Mouse (Mus musculus) ovary, adult 2 months (tissue): ENCODE data around the gene Mfsd12. TPM values are rescaled to one million over a fixed set of nuclear protein-coding genes. Genes with fewer than 3 reads are reported as not detected.

ENCODE experiments used
- polyA plus RNA-seq: library from polyadenylated mRNA; depleted of rRNA; stranded (reverse); fragments of >200 nt; gene quantifications from 2 replicates; pipeline ENCODE4 v1.2.3, GENCODE M21; 2012; rRNA removed

Gene Mfsd12
- polyA plus RNA-seq: 43.4 and 67.4 TPM in 2 replicates

GRCm38 (mm10) chr10:81356991-81357844, at the start of gene Mfsd12:
Gene Mfsd12 (plus strand): TSS chr10:81357491.

GRCm38 (mm10) chr10:81320550-81321347, 36.5 kb upstream of the Mfsd12 start, which contains the start of gene Cactin:
Gene Cactin (plus strand): TSS chr10:81321103.

GRCm38 (mm10) chr10:81328386-81328785, 28.9 kb upstream of the Mfsd12 start, which contains the start of gene Tbxa2r:
Gene Tbxa2r (plus strand): TSS chr10:81328731.

GRCm38 (mm10) chr10:81342686-81343505, 14.4 kb upstream of the Mfsd12 start, which contains the start of gene Gipc3:
Gene Gipc3 (minus strand): TSS chr10:81343266.

GRCm38 (mm10) chr10:81350351-81351063, 6.8 kb upstream of the Mfsd12 start, which contains the start of gene Hmg20b:
Gene Hmg20b (minus strand): TSS chr10:81350480.

DNA sequence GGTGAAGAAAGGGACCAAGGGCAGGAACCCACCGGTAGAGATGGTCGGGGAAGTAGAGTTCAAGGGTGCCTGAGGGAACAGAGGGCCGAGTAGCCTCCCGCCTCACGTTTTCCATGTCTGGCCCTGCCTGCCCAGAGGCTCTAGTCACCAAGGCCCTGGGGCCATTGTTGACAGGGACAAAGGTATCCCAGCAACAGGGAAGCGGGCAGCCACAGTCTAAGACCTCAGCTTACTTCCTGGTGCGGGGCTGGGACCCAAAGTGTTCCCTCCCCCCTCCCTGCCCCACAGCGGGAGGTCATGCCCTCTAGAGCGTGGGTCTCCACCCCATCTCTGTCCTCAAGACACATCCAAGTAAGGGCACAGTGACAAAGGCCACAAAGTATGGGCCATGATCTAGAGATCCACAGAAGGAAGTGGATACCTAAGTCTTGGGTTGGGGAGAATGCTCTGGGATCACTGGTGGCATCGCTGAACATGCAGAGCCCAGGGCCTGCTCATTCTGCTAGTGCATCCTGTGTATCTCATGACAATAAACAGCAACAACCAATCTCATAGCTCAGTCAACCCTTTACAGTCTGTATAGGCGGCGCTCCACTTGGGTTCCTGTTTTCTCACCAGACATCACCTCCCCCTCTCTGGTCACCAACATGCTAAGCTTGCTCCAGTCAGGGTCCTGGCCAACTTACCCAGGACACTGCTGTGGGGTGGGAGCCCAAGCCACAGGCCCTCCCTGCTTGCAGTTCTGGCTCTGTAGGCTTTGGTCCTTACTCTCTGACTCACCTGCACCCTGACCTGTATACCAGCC, 8.6 kb downstream of the Mfsd12 start, which contains the start of gene 4930404N11Rik:
TSS of gene 4930404N11Rik (minus strand) at position 145 of the 805 bp plus-strand sequence.

DNA sequence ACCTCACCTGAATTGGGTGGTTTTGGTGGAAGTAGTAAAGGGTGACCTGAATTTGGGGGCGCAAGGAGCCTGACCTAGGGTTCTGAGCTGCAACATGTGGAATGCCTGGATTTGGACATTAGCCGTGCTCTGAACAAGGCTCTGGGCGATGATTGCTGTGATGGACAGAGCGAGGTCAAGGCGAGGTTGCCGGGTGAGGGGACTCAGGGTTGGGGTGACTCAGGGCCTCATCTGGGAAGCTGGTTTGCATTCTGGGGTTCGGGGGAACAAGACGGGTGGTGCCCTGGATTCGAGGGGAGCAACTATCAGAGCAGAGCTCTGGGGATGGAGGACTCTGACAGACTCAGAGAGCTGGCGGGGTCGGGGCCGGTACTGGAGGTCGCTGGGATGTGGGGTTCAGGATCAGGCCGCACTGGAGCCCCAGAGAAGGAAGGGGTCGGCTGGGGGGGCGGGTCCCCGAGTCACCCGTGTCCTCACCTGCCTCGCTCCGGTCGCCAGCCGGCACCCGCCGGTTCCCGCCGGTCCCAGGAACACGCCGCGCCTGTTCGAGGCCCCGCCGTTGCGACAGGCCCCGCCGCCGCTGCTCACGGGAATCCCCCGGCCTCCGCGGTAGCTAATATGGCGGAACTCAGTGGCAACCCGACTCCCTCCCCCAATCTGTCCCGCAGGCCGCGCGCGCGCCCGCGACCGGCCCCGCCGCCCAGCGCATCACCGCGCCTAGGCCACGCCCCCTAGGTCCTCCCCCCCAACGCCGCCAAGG, 20.7 kb downstream of the Mfsd12 start, which contains the start of gene Fzr1:
TSS of gene Fzr1 (minus strand) at position 724 of the 760 bp plus-strand sequence.

DNA sequence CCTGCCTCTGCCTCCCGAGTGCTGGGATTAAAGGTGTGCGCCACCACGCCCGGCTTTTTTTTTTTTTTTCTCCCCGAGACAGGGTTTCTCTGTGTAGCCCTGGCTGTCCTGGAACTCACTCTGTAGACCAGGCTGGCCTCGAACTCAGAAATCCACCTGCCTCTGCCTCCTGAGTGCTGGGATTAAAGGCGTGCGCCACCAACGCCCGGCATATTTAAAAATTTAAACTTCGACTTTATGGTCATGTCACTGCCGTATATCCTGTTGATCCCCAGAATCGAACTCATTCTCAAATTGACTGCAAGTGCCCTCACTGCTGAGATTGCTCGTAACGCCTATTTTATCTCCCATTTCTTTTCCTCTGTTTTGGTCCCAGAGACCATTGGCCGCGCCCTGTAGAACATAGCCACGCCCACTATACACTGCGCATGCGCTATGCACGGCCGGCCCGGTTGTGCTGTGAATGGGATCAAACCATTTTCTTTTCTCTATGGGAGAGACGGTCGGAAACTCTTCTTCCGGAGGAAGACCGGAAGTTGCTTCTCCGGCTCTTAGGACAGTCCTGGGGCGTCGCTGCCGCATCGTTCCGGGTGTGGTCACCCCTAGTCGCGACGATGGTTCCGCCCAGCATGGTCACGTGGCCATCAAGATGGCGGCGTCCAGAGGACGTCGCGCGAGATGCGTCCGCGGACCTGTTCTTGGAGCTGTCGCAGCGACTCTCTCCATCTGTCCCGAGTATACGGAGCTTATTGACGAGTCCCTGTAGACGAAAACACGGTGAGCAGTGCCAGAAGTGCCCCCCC, 26.7 kb downstream of the Mfsd12 start, which contains the start of the genes Dohh and Gm48551:
TSS of gene Dohh (plus strand) at position 627 of the 803 bp plus-strand sequence.
TSS of gene Gm48551 (plus strand) at position 665 of the 803 bp plus-strand sequence.

GRCm38 (mm10) chr10:81388505-81389055, 31.3 kb downstream of the Mfsd12 start, which contains the start of gene Gm48552:
Gene Gm48552 (plus strand): TSS chr10:81389005.

GRCm38 (mm10) chr10:81392781-81393185, 35.5 kb downstream of the Mfsd12 start, which contains the start of gene Smim24:
Gene Smim24 (plus strand): TSS chr10:81393051.

Other genes starting within 250 kb of the Mfsd12 start
- gene Zbtb7a, start 222.3 kb upstream of the Mfsd12 start, polyA plus RNA-seq: 89.6 and 105 TPM in 2 replicates
- 48.8 and 60.5 TPM in 2 replicates for gene Pias4, start 189.6 kb upstream of the Mfsd12 start, polyA plus RNA-seq
- gene Eef2, start 180.9 kb upstream of the Mfsd12 start, polyA plus RNA-seq: 2,943 and 3,409 TPM in 2 replicates
- gene Dapk3, start 174.5 kb upstream of the Mfsd12 start, polyA plus RNA-seq: 168 and 226 TPM in 2 replicates
- gene 4930442H23Rik, start 173.6 kb upstream of the Mfsd12 start, polyA plus RNA-seq: not detected in 2 replicates
- not detected in 2 replicates for gene Nmrk2, start 155.4 kb upstream of the Mfsd12 start, polyA plus RNA-seq
- not detected in 2 replicates for gene Atcay, start 126.7 kb upstream of the Mfsd12 start, polyA plus RNA-seq
- gene Zfr2, start 124.3 kb upstream of the Mfsd12 start, polyA plus RNA-seq: 48.7 and 50.1 TPM in 2 replicates
- 3.3 and 4.2 TPM in 2 replicates for gene Matk, start 104.6 kb upstream of the Mfsd12 start, polyA plus RNA-seq
- gene Mrpl54, start 90.6 kb upstream of the Mfsd12 start, polyA plus RNA-seq: 134 and 190 TPM in 2 replicates
- gene Apba3, start 90.5 kb upstream of the Mfsd12 start, polyA plus RNA-seq: 170 and 185 TPM in 2 replicates
- gene Tjp3, start 65.9 kb upstream of the Mfsd12 start, polyA plus RNA-seq: 18.6 and 20.4 TPM in 2 replicates
- gene Pip5k1c, start 64.5 kb upstream of the Mfsd12 start, polyA plus RNA-seq: 90.4 and 97.0 TPM in 2 replicates
- 45.0 and 53.4 TPM in 2 replicates for gene Cactin, start 36.4 kb upstream of the Mfsd12 start, polyA plus RNA-seq
- 34.6 and 38.7 TPM in 2 replicates for gene Tbxa2r, start 28.8 kb upstream of the Mfsd12 start, polyA plus RNA-seq
- 1.8 and 2.4 TPM in 2 replicates for gene Gipc3, start 14.2 kb upstream of the Mfsd12 start, polyA plus RNA-seq
- 168 and 202 TPM in 2 replicates for gene Hmg20b, start 7.0 kb upstream of the Mfsd12 start, polyA plus RNA-seq
- gene 4930404N11Rik, start 8.3 kb downstream of the Mfsd12 start, polyA plus RNA-seq: 13.7 and 14.3 TPM in 2 replicates
- gene Fzr1, start 21.0 kb downstream of the Mfsd12 start, polyA plus RNA-seq: 189 and 205 TPM in 2 replicates
- 178 and 192 TPM in 2 replicates for gene Dohh, start 26.9 kb downstream of the Mfsd12 start, polyA plus RNA-seq
- gene Gm48551, start 27.0 kb downstream of the Mfsd12 start, polyA plus RNA-seq: 10.9 and 15.0 TPM in 2 replicates
- 9.3 and 10.3 TPM in 2 replicates for gene Gm48552, start 31.5 kb downstream of the Mfsd12 start, polyA plus RNA-seq
- gene Smim24, start 35.6 kb downstream of the Mfsd12 start, polyA plus RNA-seq: 16.3 and 19.5 TPM in 2 replicates
- gene Nfic, start 98.1 kb downstream of the Mfsd12 start, polyA plus RNA-seq: 63.2 and 87.3 TPM in 2 replicates
- 0.77 and 1.4 TPM in 2 replicates for gene Celf5, start 125.2 kb downstream of the Mfsd12 start, polyA plus RNA-seq
- gene Ncln, start 138.9 kb downstream of the Mfsd12 start, polyA plus RNA-seq: 384 and 527 TPM in 2 replicates
- gene S1pr4, start 142.6 kb downstream of the Mfsd12 start, polyA plus RNA-seq: 4.2 and 5.4 TPM in 2 replicates
- 3.2 and 3.5 TPM in 2 replicates for gene Gna15, start 166.7 kb downstream of the Mfsd12 start, polyA plus RNA-seq
- gene Gna11, start 187.7 kb downstream of the Mfsd12 start, polyA plus RNA-seq: 162 and 181 TPM in 2 replicates
- 2,184 and 2,590 TPM in 2 replicates for gene Aes, start 202.0 kb downstream of the Mfsd12 start, polyA plus RNA-seq
- gene Tle2, start 217.1 kb downstream of the Mfsd12 start, polyA plus RNA-seq: 497 and 508 TPM in 2 replicates
- 192 and 202 TPM in 2 replicates for gene Tle6, start 243.6 kb downstream of the Mfsd12 start, polyA plus RNA-seq
- gene BC025920, start 248.8 kb downstream of the Mfsd12 start, polyA plus RNA-seq: 0.47 and 0.74 TPM in 2 replicates